Mouse (Mus musculus) small intestine, adult 2 months (tissue): ENCODE results near the gene Slc25a40. TPM values are rescaled to one million over a fixed set of nuclear protein-coding genes. Genes with fewer than 3 reads are reported as not detected.

ENCODE experiments used
- H3K27ac ChIP-seq: fragments of 200-500 bp; 2 replicates; pipeline ENCODE4 v1.5.1; 2012; ENCODE audit warnings: low read depth, low read length, control low read depth, inconsistent platforms; ENCODE audit not compliant: insufficient read depth
- H3K27me3 ChIP-seq: fragments of 200-500 bp; 2 replicates; pipeline ENCODE4 v1.6.1; 2012; ENCODE audit warnings: mild to moderate bottlenecking, moderate library complexity, low read length, inconsistent platforms; ENCODE audit not compliant: control insufficient read depth, insufficient read depth
- H3K36me3 ChIP-seq: fragments of 200-500 bp; 2 replicates; pipeline ENCODE4 v1.6.1; 2012; ENCODE audit warnings: mild to moderate bottlenecking, low read length, control low read depth, inconsistent platforms; ENCODE audit not compliant: control insufficient read depth, insufficient read depth
- H3K4me1 ChIP-seq: fragments of 200-500 bp; 2 replicates; pipeline ENCODE4 v1.6.1; 2012; ENCODE audit warnings: low read length, inconsistent platforms, mixed read lengths; ENCODE audit not compliant: control insufficient read depth, insufficient read depth, insufficient read length
- H3K4me3 ChIP-seq: fragments of 200-500 bp; 2 replicates; pipeline ENCODE4 v1.5.1; 2012; ENCODE audit warnings: low read depth, mild to moderate bottlenecking, control low read depth, inconsistent platforms, low read length, moderate library complexity
- CTCF ChIP-seq: fragments of 200-500 bp; IDR thresholded peaks from 2 replicates; pipeline ENCODE4 v1.5.1; 2012; ENCODE audit warnings: low read depth, mild to moderate bottlenecking, control low read depth, inconsistent platforms, low read length, moderate library complexity, mixed read lengths; ENCODE audit not compliant: insufficient replicate concordance, insufficient read length; ENCODE audit errors: extremely low read depth
- POLR2A ChIP-seq: fragments of 200-500 bp; IDR thresholded peaks from 2 replicates; pipeline ENCODE4 v1.6.1; 2012; ENCODE audit warnings: low read depth, mild to moderate bottlenecking, control low read depth, inconsistent platforms, low read length, moderate library complexity
- WGBS: fragments of 180-500 bp; shearing (Covaris S2); methylation state at CpG from one replicate; pipeline ENCODE4 v1.1.7; 2018; 5-methylcytosine and 5-hydroxymethylcytosine counted together
- polyA plus RNA-seq: library from polyadenylated mRNA; depleted of rRNA; stranded (reverse); fragments of >200 nt; gene quantifications from 2 replicates; pipeline ENCODE4 v1.2.3, GENCODE M21; 2012

Slc25a40 gene
- polyA plus RNA-seq, 1 experiment: 0.39 TPM

DNA sequence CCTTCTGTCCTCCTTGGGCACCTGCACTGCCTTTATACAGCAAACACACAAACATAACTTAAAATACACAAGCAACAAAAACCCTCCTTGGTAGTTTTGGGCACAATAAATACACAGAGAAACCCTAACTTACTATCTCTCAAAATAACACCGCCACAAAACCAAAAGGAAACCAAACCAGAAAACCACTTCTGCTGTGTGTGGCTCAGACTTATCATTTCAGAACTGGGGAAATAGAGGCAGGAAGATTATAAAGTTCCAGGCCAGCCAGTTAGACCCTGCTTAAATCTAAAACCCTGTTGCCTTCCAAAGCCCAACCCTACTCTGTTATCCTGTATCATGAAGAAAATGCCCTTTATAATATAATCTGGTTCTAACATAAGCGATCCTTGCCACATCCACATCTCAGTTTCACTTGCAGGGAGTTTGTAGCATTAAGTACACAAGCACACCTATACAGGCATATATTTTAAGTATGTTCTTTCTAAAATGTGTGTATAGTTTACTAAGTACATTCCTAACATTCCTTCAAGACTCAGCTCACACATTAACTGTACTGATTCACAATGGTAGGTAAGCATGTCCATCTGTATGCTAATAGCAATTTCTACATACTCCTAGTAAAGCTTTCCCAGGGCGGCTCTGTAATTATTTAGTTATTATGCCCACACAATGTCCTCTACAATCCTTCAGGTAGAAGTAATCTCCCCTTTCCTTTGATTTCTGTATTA, 5.8 kb upstream of the Slc25a40 start:
- H3K4me1 ChIP-seq: no peaks in the 10 kb centered on the region
- no peak overlapping the region for H3K27ac ChIP-seq
- peaks cover 12% of the 10 kb centered on the region; the same call in 1 of the 2 replicates for H3K36me3 ChIP-seq
- TF ChIP-seq POLR2A: no peak
- no peak for TF ChIP-seq CTCF
- no peak overlapping the region for H3K4me3 ChIP-seq
- WGBS: 94% methylated on average over 3 of the region's 3 CpGs
- H3K27me3 ChIP-seq: no peaks in the 10 kb centered on the region

DNA sequence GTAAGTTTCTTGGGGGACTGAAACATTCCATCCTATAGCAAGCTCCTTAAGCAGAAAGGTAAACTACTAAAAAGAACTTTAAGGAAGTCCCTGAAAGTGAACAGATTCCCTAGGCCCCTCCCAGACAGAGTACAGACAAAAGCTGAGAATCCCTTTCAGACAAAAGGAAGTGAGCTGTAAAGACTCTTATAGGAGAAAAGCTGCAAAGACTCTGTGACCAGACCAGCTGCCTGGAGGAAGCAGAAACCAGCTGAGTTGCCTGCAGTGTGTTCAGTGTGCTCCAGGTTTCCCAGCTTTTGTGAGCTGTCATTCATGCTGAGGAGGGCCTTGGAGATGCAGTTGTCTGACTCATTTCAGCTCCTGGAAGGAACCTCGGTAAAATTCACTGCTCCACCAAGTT, 5.2 kb upstream of the Slc25a40 start:
- H3K4me1 ChIP-seq: no peaks in the 10 kb centered on the region
- H3K27me3 ChIP-seq: no peaks in the 10 kb centered on the region
- no peak overlapping the region for H3K4me3 ChIP-seq
- peaks cover 10% of the 10 kb centered on the region; the same call in 1 of the 2 replicates for H3K36me3 ChIP-seq
- H3K27ac ChIP-seq: no peak overlapping the region
- 51% methylated on average over 1 of the region's 1 CpGs for WGBS
- TF ChIP-seq POLR2A: no peak
- no peak for TF ChIP-seq CTCF

DNA sequence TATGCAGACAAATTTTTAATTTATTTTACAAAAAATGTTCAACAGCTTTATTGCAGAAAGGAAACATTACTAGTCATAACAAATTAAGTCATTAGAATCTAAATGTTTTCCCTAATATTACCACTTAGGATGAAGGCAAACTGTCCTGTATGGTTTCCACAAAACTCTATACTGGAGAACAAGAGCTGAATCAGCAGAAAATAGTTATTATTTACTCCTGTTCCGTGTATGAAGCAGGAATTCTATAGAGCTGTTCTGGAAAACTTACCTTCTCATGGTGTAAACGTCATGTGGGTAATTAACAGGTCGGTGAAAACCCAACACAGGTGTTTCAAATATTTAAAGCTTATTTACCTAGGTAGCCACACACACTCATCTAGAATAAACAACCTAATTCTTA, 1.2 kb upstream of the Slc25a40 start:
- no peak overlapping the region for H3K4me3 ChIP-seq
- TF ChIP-seq CTCF: no peak
- TF ChIP-seq POLR2A: no peak
- 9% methylated on average over 3 of the region's 3 CpGs for WGBS

DNA sequence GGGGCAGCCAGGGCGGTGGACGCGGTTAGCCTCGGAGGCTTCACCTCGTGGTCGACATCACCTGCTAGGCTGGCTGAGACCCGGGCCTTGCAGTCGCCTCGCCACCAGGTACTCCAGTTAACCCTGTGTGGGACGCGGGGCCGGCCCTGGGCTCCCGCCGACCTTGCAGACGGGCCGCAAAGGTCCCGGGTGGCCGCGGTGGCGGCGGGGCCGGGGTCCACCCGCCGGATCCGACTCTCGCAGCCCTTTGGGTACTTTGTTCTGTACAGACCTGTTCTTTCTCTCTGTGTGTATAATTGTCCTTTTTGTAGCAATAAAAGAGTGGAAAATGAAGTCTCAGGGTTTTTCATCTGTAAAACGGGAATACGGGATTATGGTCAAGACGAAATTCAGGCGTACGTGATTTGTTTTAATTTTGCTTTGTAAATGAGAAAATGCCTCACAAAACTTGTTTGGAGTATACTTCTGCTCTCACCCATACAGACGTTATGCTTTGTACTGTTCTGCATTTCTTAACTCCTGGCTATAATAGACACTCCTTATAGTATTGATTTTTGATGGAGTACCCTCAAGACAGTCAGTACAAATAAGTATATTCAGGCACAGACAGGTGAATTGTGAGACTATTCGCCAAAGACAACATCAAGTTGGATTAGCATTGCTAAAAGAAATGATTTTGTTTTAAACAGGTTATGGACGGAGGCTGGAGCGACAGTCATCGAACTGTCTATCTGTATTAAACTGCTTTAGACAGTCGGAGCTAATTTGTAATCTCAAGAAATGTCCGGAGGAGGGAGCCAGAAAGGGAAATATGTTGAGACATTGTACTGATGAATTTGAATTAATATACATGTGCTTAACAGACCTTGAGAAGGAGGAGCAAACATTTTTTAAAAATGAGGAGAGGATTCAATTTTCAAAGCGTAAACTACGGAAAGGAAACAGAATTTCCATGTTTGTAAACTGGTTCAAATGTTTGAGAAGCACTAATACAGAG, 580 bp downstream of the Slc25a40 start:
- Histone ChIP-seq H3K4me1 (peaks cover 2% of the 10 kb centered on the region; the same call in 1 of the 2 replicates), H3K4me3 (peak overlapping the region; percentile 99), H3K27ac (no peak overlapping the region), H3K36me3 (peaks cover 5% of the 10 kb centered on the region; the same call in 1 of the 2 replicates), H3K27me3 (no peaks in the 10 kb centered on the region)
- TF ChIP-seq CTCF: no peak
- TF ChIP-seq POLR2A: no peak
- WGBS: 2% methylated on average over 40 of the region's 40 CpGs

More for the DNA sequence above, 1.2 kb upstream of the Slc25a40 start:
- Histone ChIP-seq H3K27me3 (no peaks in the 10 kb centered on the region), H3K4me1 (peaks cover 2% of the 10 kb centered on the region; the same call in 1 of the 2 replicates), H3K27ac (no peak overlapping the region), H3K36me3 (peaks cover 9% of the 10 kb centered on the region; the same call in 1 of the 2 replicates)

DNA sequence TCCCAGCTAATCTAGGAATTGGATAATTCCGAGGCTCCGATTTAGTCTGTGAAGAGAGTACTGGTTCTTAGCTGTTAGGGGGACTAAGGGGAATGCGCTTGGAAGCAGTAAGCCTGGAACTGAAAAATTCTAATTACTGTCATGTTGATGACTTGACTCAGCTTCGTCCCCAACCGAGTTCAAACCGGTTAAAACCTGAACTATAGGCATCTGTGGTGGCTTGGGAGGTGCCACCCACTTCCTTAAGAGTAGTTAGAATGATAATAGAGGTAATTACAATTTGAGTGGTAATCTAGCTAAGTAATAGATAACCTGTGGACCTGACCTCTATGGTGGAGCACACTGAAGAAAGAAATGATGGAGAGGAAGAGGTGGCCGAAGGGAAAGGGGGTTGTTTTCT, 1.5 kb downstream of the Slc25a40 start:
- Histone ChIP-seq H3K4me3 (no peak overlapping the region), H3K4me1 (peaks cover 2% of the 10 kb centered on the region; the same call in 1 of the 2 replicates), H3K27ac (no peak overlapping the region), H3K36me3 (0 out of 2 replicates have a peak, but pooled peaks cover 1% of the 10 kb centered on the region), H3K27me3 (no peaks in the 10 kb centered on the region)
- 44% methylated on average over 7 of the region's 7 CpGs for WGBS
- no peak for TF ChIP-seq POLR2A
- TF ChIP-seq CTCF: no peak

DNA sequence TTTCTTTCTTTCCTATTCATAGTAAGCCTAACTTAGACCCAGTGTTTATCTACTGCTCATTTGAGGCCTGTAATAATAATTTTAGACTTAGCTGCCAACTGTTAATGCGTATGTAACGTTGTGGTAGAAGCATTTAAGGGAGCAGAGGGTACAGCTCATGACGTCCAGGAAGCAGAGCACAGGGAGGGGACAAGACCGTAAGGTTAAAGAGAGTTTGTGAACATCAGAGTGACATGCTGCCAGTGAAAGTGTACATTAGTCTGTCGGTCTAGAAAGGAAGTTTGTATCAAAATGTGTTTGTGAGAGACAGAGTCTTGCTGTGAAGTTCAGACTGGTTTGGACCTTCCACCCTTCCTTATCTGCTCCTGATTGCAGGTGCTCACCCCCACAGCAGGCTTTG, 3.2 kb downstream of the Slc25a40 start:
- Histone ChIP-seq H3K36me3 (peaks cover 4% of the 10 kb centered on the region; the same call in 1 of the 2 replicates), H3K4me1 (peaks cover 2% of the 10 kb centered on the region; the same call in 1 of the 2 replicates), H3K4me3 (no peak overlapping the region), H3K27ac (no peak overlapping the region), H3K27me3 (no peaks in the 10 kb centered on the region)
- 35% methylated on average over 5 of the region's 5 CpGs for WGBS
- no peak for TF ChIP-seq CTCF
- no peak for TF ChIP-seq POLR2A
